Mouse (Mus musculus) cerebellum, adult 2 months (tissue): Measurements from ENCODE around the gene Olfr98. TPM values are rescaled to one million over a fixed set of nuclear protein-coding genes. Genes with fewer than 3 reads are reported as not detected.
"Not testable (repeated sequence)": the region's sequence is repeated elsewhere in the genome, so short reads cannot be mapped to it uniquely, and the experiment has no call there.

ENCODE experiments used
- DNase-seq, 2 experiments: peaks; one replicate each; pipeline ENCODE4 v3.0.0; 2021
- H3K27ac ChIP-seq: fragments of 200-500 bp; 2 replicates; pipeline ENCODE4 v1.5.1; 2012; ENCODE audit warnings: low read length, control low read depth, inconsistent platforms; ENCODE audit not compliant: insufficient read depth
- H3K27me3 ChIP-seq: fragments of 200-500 bp; 2 replicates; pipeline ENCODE4 v1.6.1; 2012; ENCODE audit warnings: inconsistent platforms, mild to moderate bottlenecking, low read length, moderate library complexity; ENCODE audit not compliant: control insufficient read depth, insufficient read depth
- H3K4me1 ChIP-seq: fragments of 200-500 bp; 2 replicates; pipeline ENCODE4 v1.6.1; 2011; ENCODE audit warnings: low read length; ENCODE audit not compliant: control insufficient read depth, insufficient read depth
- H3K4me3 ChIP-seq: fragments of 200-500 bp; replicated peaks from 2 replicates; pipeline ENCODE3; 2011; ENCODE audit warnings: mild to moderate bottlenecking, low read depth, low read length, control low read depth; ENCODE audit not compliant: insufficient read depth
- CTCF ChIP-seq: fragments of 200-500 bp; IDR thresholded peaks from 2 replicates; pipeline ENCODE4 v1.5.1; 2011; ENCODE audit warnings: low read depth, mild to moderate bottlenecking, control low read depth, low read length, moderate library complexity, borderline replicate concordance; ENCODE audit not compliant: insufficient read depth
- POLR2A ChIP-seq: fragments of 200-500 bp; IDR thresholded peaks from 2 replicates; pipeline ENCODE4 v1.6.1; 2011; ENCODE audit warnings: low read length, control low read depth, borderline replicate concordance; ENCODE audit not compliant: insufficient read depth
- WGBS: fragments of 180-500 bp; shearing (Covaris S2); methylation state at CpG from one replicate; pipeline ENCODE4 v1.1.7; 2018; 5-methylcytosine and 5-hydroxymethylcytosine counted together
- polyA plus RNA-seq: library from polyadenylated mRNA; depleted of rRNA; stranded (reverse); fragments of >200 nt; gene quantifications from 2 replicates; pipeline ENCODE4 v1.2.3, GENCODE M21; 2012

Olfr98 gene
- polyA plus RNA-seq, 1 experiment: not detected

- Histone ChIP-seq H3K27ac (no peak overlapping the region), H3K27me3 (no peaks in the 10 kb centered on the region), H3K4me3 (peak overlapping the region; percentile 67), H3K4me1 (no peaks in the 10 kb centered on the region)
- TF ChIP-seq POLR2A (no peak), CTCF (no peak)
- DNase-seq: no peak
- 65% methylated on average over 8 of the region's 8 CpGs for WGBS
These were observed 7.1 kb upstream of the Olfr98 start for GRCm38 (mm10) chr17:37270702-37271092.

- H3K4me1 ChIP-seq: no peaks in the 10 kb centered on the region
- TF ChIP-seq CTCF (no peak), POLR2A (no peak)
- no peaks in the 10 kb centered on the region for H3K27me3 ChIP-seq
- WGBS: 1% methylated on average over 26 of the region's 26 CpGs
- H3K4me3 ChIP-seq: peak within 1 kb of the TSS; percentile 67
- DNase-seq: peak; percentile 58 to 70
- H3K27ac ChIP-seq: no peak within 1 kb of the TSS
These were observed 6.6 kb upstream of the Olfr98 start, which contains the start of gene H2-M3 for GRCm38 (mm10) chr17:37270058-37270701. Gene H2-M3, plus strand, starts transcription at chr17:37270220.

- Histone ChIP-seq H3K27me3 (no peaks in the 10 kb centered on the region), H3K4me1 (no peaks in the 10 kb centered on the region), H3K4me3 (no peak overlapping the region), H3K27ac (no peak overlapping the region)
- 14% methylated on average over 1 of the region's 1 CpGs for WGBS
- no peak for DNase-seq
- TF ChIP-seq CTCF (peak; percentile 28; the same call in 1 of the 2 replicates), POLR2A (no peak)
These were observed 13.0 kb downstream of the Olfr98 start for GRCm38 (mm10) chr17:37250544-37250943.

GRCm38 (mm10) chr17:37249460-37249859, 14.1 kb downstream of the Olfr98 start:
- H3K27me3 ChIP-seq: no peaks in the 10 kb centered on the region
- TF ChIP-seq CTCF: no peak
- H3K4me1 ChIP-seq: no peaks in the 10 kb centered on the region
- no peak overlapping the region for H3K27ac ChIP-seq
- DNase-seq: no peak
- H3K4me3 ChIP-seq: no peak overlapping the region

- DNase-seq: no peak
These were observed 16.8 kb downstream of the Olfr98 start for GRCm38 (mm10) chr17:37246715-37247114.

GRCm38 (mm10) chr17:37242198-37242597, 21.4 kb downstream of the Olfr98 start:
- H3K4me3 ChIP-seq: no peak overlapping the region
- WGBS: 56% methylated on average over 3 of the region's 3 CpGs
- no peak for DNase-seq
- H3K27me3 ChIP-seq: no peaks in the 10 kb centered on the region
- TF ChIP-seq CTCF (no peak), POLR2A (no peak)
- H3K4me1 ChIP-seq: no peaks in the 10 kb centered on the region
- H3K27ac ChIP-seq: no peak overlapping the region

More at GRCm38 (mm10) chr17:37246715-37247114, 16.8 kb downstream of the Olfr98 start:
- H3K27ac ChIP-seq: no peak overlapping the region
- no peak overlapping the region for H3K4me3 ChIP-seq
- no peaks in the 10 kb centered on the region for H3K27me3 ChIP-seq
- TF ChIP-seq CTCF: no peak
- TF ChIP-seq POLR2A: no peak
- H3K4me1 ChIP-seq: no peaks in the 10 kb centered on the region
- WGBS: 27% methylated on average over 5 of the region's 5 CpGs

GRCm38 (mm10) chr17:37237230-37237629, 26.3 kb downstream of the Olfr98 start, which contains the start of gene Olfr97:
Gene Olfr97, minus strand, starts transcription at chr17:37237330.
- not testable (repeated sequence) for H3K4me1 ChIP-seq, H3K27me3 ChIP-seq, DNase-seq, H3K27ac ChIP-seq, H3K4me3 ChIP-seq
- WGBS: 86% methylated on average over 2 of the region's 2 CpGs

GRCm38 (mm10) chr17:37221879-37222278, 41.7 kb downstream of the Olfr98 start:
- Histone ChIP-seq H3K4me3 (no peak overlapping the region), H3K4me1 (no peaks in the 10 kb centered on the region), H3K27ac (no peak overlapping the region), H3K27me3 (no peaks in the 10 kb centered on the region)
- no peak for DNase-seq
- WGBS: 31% methylated on average over 1 of the region's 1 CpGs
- TF ChIP-seq POLR2A: no peak
- TF ChIP-seq CTCF: no peak
